Mouse (Mus musculus) adrenal gland, adult (tissue): Measurements from ENCODE around the gene Olfr504.
"Not testable (repeated sequence)": the region's sequence is repeated elsewhere in the genome, so short reads cannot be mapped to it uniquely, and the experiment has no call there.

Experiments used
- DNase-seq, 2 experiments: peaks; one replicate each; pipeline ENCODE4 v3.0.0; 2022 to 2023; ENCODE audit warnings: low spot score in 1 of 2; ENCODE audit not compliant: inconsistent age in 2 of 2

The Olfr504 gene

GRCm38 (mm10) chr7:108565693-108566092 is at the start of gene Olfr504:
Gene Olfr504, minus strand, starts transcription at chr7:108565793.
- no peak for DNase-seq

- no peak for DNase-seq
These were observed 48.5 kb upstream of the Olfr504 start for GRCm38 (mm10) chr7:108614110-108614509.

- no peak for DNase-seq
These were observed 44.9 kb upstream of the Olfr504 start, which contains the start of gene Olfr506 for GRCm38 (mm10) chr7:108610487-108610886. Gene Olfr506, plus strand, starts transcription at chr7:108610787.

GRCm38 (mm10) chr7:108601916-108602315 is 36.3 kb upstream of the Olfr504 start:
- not testable (repeated sequence) for DNase-seq

- no peak for DNase-seq
These were observed 24.2 kb upstream of the Olfr504 start for GRCm38 (mm10) chr7:108589797-108590196.

GRCm38 (mm10) chr7:108544227-108544626 is 21.4 kb downstream of the Olfr504 start, which contains the start of gene Olfr503:
Gene Olfr503, plus strand, starts transcription at chr7:108544527.
- DNase-seq: not testable (repeated sequence)

- DNase-seq: no peak
These were observed 23.2 kb downstream of the Olfr504 start for GRCm38 (mm10) chr7:108542416-108542815.

- no peak for DNase-seq
These were observed 40.6 kb downstream of the Olfr504 start, which contains the start of gene Olfr502 for GRCm38 (mm10) chr7:108524965-108525364. Gene Olfr502, minus strand, starts transcription at chr7:108525065.
